Mouse (Mus musculus): ENCODE data around the gene Isl2. TPM values are rescaled to one million over a fixed set of nuclear protein-coding genes. Genes with fewer than 3 reads are reported as not detected.

The Isl2 gene
- total RNA-seq (2017) = not detected in 2 replicates

GRCm38 (mm10) chr9:55538377-55538776 lies at the start of gene Isl2:
Isl2 (plus strand) TSS chr9:55538672.
- no peak for ATAC-seq (replicated peaks; ENCODE audit: low read depth, poor library complexity, severe bottlenecking)

GRCm38 (mm10) chr9:55507922-55508321 lies 30.6 kb upstream of the Isl2 start:
- no peak for ATAC-seq (replicated peaks; ENCODE audit: low read depth, poor library complexity, severe bottlenecking)

DNA sequence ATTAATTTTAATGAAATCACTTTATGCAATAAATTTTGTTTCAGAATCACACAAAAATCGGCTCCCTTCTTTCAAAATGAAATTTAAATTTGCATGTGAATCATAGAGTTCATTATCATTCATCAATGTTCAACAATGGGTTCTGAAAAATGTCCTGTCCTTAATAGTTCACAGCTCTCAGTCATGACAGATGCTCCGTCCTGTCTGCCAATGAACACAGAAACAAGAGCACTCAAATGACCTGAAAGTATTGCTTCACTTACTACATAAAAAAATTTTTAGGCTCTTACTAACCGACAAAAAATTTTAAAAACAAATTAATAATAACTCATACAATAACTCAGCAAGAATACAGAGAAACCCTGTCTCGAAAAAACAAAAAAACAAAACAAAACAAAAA lies 29.8 kb upstream of the Isl2 start:
- no peak for ATAC-seq (replicated peaks; ENCODE audit: low read depth, poor library complexity, severe bottlenecking)

DNA sequence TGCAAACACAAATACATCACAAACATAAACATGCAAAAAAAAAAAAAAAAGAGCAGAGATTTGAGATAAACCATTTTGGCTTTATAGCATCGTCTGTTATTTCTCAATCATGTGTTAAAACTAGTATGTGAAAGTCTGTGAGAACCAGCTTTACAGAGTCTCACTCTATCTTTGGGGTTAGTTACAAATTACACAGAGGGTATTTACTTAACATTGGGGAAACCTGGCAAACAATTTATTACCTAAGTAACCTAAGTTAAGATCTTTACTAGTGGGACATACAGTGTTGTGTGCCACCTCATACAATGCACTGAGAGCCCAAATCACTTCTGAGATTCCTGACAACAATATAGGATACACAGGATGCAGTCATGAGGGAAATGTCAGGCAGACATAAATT lies 28.7 kb upstream of the Isl2 start:
- no peak for ATAC-seq (replicated peaks; ENCODE audit: low read depth, poor library complexity, severe bottlenecking)

DNA sequence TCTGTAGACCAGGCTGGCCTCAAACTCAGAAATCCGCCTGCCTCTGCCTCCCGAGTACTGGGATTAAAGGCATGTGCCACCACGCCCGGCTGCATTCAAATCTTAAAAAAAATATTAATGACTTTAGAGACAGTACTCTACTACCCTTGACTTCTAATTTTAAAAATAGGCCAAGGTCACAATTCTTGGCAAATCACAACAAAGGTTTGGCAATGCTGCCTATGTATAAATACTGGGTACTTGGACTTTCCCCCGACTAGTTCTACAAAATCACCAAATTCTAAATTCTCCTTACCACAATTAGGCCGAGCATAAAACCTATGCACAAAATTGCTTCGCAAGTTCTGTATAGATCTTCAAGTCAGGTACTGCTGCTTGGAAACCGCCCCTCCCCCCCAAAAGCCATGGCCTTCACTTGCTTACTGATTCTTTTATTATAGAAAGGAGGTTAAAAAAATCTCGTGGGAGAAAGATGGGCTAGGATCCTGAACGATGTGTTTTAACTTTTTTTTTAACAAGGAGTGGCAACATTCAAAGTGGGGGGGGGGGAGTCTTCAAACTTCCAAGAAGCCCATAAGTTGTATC lies 27.7 kb upstream of the Isl2 start:
- no peak for ATAC-seq (replicated peaks; ENCODE audit: low read depth, poor library complexity, severe bottlenecking)

- peak; percentile 55 for ATAC-seq (replicated peaks; ENCODE audit: low read depth, poor library complexity, severe bottlenecking)
These were observed 26.9 kb upstream of the Isl2 start for GRCm38 (mm10) chr9:55511521-55511993.

DNA sequence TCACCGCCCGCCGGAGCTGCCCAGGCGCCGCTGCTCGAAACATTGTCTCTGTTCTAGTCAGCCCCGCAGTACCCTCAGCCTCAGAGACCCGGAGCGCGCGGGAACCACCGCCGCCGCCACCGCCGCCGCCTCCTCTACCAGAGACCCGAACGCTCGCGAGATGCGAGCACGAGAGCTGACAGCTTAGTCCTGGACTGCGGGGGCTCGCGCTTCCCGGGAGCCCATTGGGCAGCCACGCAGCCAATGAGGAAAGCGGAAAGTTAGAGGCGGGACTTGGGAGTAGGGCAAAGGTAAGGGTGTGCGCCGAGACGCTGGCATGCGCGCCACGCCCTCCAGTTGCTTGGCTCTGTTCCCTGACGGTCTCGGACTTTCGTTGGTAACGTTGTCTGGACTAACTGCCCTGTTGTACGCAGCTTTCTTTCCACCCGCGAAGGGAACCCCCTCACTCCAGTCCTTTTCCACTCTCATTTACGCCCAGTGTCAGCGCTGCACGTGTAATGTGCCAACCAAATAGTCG lies 26.4 kb upstream of the Isl2 start, which contains the start of gene Etfa:
TSS of gene Etfa (minus strand) at position 217 of the 517 bp plus-strand sequence.
- peak; percentile 98 for ATAC-seq (replicated peaks; ENCODE audit: low read depth, poor library complexity, severe bottlenecking)

DNA sequence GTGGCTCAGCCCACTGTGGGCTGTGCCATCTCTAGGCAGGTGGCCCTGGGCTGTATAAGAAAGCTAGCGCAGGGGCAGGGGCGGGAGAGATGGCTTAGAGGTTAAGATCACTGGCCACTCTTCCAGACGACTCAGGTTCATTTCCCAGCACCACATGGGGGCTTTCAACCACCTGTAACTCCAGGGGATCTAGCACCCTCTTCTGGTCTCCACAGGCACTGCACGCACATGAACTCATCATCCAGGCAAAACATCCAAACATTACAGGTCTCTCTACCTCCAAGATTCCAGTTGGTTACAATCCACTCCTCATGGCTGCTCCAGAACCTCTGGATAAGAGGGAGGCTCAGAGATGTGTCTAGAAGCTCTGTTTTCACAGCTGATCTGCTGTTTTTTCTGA lies 12.8 kb upstream of the Isl2 start:
- 0 out of 2 replicates have a peak, but pooled peaks have one; percentile 39 for ATAC-seq (replicated peaks; ENCODE audit: low read depth, poor library complexity, severe bottlenecking)

- ATAC-seq (replicated peaks; ENCODE audit: low read depth, poor library complexity, severe bottlenecking) = peak; percentile 61
These were observed 2.6 kb upstream of the Isl2 start for GRCm38 (mm10) chr9:55535907-55536306.

DNA sequence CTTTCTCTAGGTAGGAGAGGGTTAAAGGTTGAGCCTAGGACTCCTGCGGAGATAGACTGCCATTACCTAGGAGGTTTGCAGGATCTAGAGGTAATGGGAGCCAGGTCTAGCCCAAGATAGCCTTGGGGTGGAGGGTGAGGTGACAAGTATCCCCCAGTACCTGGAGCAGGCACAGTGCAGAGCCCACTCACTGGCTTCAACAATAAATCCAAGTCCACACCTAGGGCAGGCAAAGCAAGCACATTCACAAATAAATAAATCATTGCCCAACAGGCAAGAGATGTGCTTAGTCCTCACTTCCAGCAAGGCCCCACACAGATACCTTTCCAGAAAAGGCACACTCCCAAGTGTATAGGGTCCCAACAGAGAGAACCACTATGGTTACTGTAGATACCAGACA lies 534 bp downstream of the Isl2 start:
- ATAC-seq (replicated peaks; ENCODE audit: low read depth, poor library complexity, severe bottlenecking) = no peak

DNA sequence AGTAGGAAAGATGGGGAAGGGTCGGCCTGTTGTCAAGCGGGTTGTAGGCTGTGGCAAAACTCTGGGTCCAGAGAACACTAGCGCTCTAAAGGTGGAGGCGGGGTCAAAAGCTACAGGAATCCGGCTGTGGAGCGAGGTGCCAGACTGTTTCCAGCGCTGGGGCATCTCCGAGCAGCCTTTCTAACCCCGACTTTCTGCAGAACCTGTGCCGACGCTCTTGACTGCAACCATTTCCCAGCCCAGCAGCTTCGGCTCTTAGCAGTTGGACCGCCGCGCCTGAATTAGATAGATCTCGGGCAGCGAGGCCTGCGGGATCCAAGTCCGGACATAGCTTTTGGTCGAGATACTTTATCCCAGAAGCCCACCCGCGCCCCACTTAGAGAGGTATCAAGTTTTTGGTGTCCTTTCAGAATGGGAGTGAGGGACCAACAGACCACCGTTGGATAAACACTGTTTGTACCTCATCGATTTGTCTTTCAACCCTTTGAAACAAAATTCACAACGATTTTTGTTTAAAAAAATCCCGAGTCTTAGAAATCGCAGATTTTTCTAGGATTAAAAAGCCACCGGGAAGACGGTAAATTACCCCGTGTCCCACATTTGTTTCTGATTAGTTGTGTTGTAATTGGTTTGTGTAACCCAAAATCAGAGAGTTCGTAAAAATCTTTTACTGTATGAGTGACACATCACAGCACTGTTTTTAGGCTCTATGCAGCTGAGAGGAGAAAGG lies 1.4 kb downstream of the Isl2 start:
- ATAC-seq (replicated peaks; ENCODE audit: low read depth, poor library complexity, severe bottlenecking) = no peak

- no peak for ATAC-seq (replicated peaks; ENCODE audit: low read depth, poor library complexity, severe bottlenecking)
These were observed 1.9 kb downstream of the Isl2 start for GRCm38 (mm10) chr9:55540391-55540770.

DNA sequence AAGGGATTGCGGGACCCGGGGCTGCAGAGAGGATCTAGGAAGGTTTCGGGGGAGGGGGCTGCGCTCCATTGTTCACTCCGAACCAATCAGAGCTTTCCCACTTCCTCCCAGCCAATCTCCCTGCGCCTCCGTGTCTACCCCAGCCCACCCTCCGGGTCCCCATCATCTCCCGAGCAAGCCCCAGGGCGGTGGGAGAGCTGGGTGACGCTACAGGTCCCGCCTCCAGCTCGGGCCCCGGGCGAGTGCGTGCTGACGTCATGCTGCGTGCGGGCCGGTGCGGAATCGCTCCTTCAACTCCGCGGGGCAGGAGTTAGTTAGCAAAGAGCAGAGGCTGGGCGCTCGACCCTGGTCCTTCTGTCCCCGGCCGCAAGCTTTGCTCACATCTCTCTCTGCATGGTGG lies 2.4 kb downstream of the Isl2 start:
- ATAC-seq (replicated peaks; ENCODE audit: low read depth, poor library complexity, severe bottlenecking) = peak; percentile 52

- ATAC-seq (replicated peaks; ENCODE audit: low read depth, poor library complexity, severe bottlenecking) = no peak
These were observed 3.4 kb downstream of the Isl2 start for GRCm38 (mm10) chr9:55541681-55542365.

DNA sequence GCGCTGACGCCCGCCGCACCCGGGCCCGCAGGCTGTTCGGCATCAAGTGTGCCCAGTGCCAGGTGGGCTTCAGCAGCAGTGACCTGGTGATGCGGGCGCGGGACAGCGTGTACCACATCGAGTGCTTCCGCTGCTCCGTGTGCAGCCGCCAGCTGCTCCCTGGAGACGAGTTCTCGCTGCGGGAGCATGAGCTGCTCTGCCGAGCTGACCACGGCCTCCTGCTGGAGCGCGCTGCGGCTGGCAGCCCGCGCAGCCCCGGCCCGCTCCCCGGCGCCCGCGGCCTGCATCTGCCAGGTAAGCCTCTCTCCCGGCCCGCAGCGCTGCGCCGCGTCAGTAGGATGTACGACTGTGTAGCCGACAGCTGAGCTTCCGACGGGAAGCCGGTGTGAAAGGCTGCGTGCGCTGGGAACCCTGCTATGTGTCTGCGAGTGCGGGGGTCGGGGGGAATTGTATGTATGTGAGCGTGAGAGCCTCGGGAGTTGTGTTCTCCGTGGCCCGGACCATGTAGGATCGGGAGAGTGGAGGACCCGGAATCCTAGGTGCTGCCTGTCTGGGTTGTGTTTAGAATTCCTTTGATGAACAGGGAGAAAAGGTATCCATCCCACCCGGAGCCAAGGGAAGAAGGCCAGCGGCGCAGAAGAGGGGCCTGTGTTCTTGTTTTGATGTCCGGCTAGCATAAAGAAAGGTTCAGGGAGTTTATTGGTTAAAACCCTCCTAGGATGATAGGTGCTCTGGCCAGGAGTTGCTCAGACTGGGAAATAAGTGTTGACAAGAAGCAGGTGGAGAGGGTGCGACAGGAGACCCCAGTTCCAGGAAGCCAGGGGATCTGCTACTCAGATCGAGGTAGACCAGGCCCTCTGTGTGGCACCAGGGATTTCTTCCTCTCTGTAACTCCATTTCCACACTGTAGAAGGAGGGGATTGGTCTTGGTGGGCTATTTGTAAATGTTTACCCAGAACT lies 4.2 kb downstream of the Isl2 start:
- ATAC-seq (replicated peaks; ENCODE audit: low read depth, poor library complexity, severe bottlenecking) = no peak

GRCm38 (mm10) chr9:55543336-55543702 lies 4.8 kb downstream of the Isl2 start:
- ATAC-seq (replicated peaks; ENCODE audit: low read depth, poor library complexity, severe bottlenecking) = no peak

- ATAC-seq (replicated peaks; ENCODE audit: low read depth, poor library complexity, severe bottlenecking) = peak; percentile 11; the same call in 1 of the 2 replicates
These were observed 5.4 kb downstream of the Isl2 start for GRCm38 (mm10) chr9:55543703-55544401.

- ATAC-seq (replicated peaks; ENCODE audit: low read depth, poor library complexity, severe bottlenecking) = no peak
These were observed 6.5 kb downstream of the Isl2 start for GRCm38 (mm10) chr9:55544861-55545555.

All from common myeloid progenitor, adult 5-6 weeks (primary cell).